Mouse (Mus musculus) stomach, postnatal 0 days (tissue): Measurements from ENCODE around the gene Ugt1a8. TPM values are rescaled to one million over a fixed set of nuclear protein-coding genes. Genes with fewer than 3 reads are reported as not detected.

ENCODE experiments used
- ATAC-seq: fragments of 200-750 bp; cut with Nextera tagmentation; 2 replicates; pipeline ENCODE4 v1.8.0; 2017; ENCODE audit not compliant: low FRiP score, low TSS enrichment
- DNase-seq: peaks from one replicate; pipeline ENCODE4 v3.0.0-alpha.2; 2016; ENCODE audit warnings: low spot score
- H3K27ac ChIP-seq: fragments of 300-500 bp; sonication (generic); replicated peaks from 2 replicates; pipeline ENCODE4 v1.5.1; 2014; ENCODE audit warnings: mild to moderate bottlenecking, control low read depth
- H3K27me3 ChIP-seq: fragments of 300-500 bp; sonication (generic); 2 replicates; pipeline ENCODE4 v1.6.1; 2014; ENCODE audit warnings: low read length; ENCODE audit not compliant: control insufficient read depth, insufficient read depth
- H3K36me3 ChIP-seq: fragments of 300-500 bp; sonication (generic); 2 replicates; pipeline ENCODE4 v1.6.1; 2014; ENCODE audit warnings: low read length, mixed read lengths; ENCODE audit not compliant: control insufficient read depth, insufficient read depth
- H3K4me1 ChIP-seq: fragments of 300-500 bp; sonication (generic); replicated peaks from 2 replicates; pipeline ENCODE4 v1.6.1; 2014; ENCODE audit warnings: antibody characterized with exemption; ENCODE audit not compliant: control insufficient read depth, insufficient read depth
- H3K4me2 ChIP-seq: fragments of 300-500 bp; sonication (generic); replicated peaks from 2 replicates; pipeline ENCODE4 v1.6.1; 2014; ENCODE audit warnings: low read depth, mild to moderate bottlenecking, control low read depth, moderate library complexity
- H3K4me3 ChIP-seq: fragments of 300-500 bp; sonication (generic); 2 replicates; pipeline ENCODE4 v1.5.1; 2014; ENCODE audit warnings: low read depth, low read length, control low read depth
- H3K9ac ChIP-seq: fragments of 300-500 bp; sonication (generic); 2 replicates; pipeline ENCODE4 v1.6.1; 2014; ENCODE audit warnings: mild to moderate bottlenecking, low read length, control low read depth, mixed read lengths
- H3K9me3 ChIP-seq: fragments of 300-500 bp; sonication (generic); 2 replicates; pipeline ENCODE4 v1.6.1; 2016; ENCODE audit warnings: low read length; ENCODE audit not compliant: control insufficient read depth
- CTCF ChIP-seq: IDR thresholded peaks from 2 replicates; pipeline ENCODE4 v1.5.1; 2016; ENCODE audit warnings: antibody characterized with exemption, low read depth, mild to moderate bottlenecking, moderate library complexity
- EP300 ChIP-seq: optimal IDR thresholded peaks from 2 replicates; pipeline ENCODE3; 2016; ENCODE audit warnings: antibody characterized with exemption
- WGBS: fragments of 180-500 bp; shearing (Covaris S2); extraction: QIAGEN DNeasy Blood & Tissue Kit; methylation state at CpG from one replicate; pipeline ENCODE4 v1.1.7; 2014; 5-methylcytosine and 5-hydroxymethylcytosine counted together
- polyA plus RNA-seq: library from polyadenylated mRNA; unstranded; fragments of >200 nt; fragmentation: Nextera tagmentation; extraction: Ambion mirVana; gene quantifications from 2 replicates; pipeline ENCODE4 v1.2.1, GENCODE M21; 2015

Ugt1a8 gene
- polyA plus RNA-seq, 1 experiment from 2014 or later = not detected

DNA sequence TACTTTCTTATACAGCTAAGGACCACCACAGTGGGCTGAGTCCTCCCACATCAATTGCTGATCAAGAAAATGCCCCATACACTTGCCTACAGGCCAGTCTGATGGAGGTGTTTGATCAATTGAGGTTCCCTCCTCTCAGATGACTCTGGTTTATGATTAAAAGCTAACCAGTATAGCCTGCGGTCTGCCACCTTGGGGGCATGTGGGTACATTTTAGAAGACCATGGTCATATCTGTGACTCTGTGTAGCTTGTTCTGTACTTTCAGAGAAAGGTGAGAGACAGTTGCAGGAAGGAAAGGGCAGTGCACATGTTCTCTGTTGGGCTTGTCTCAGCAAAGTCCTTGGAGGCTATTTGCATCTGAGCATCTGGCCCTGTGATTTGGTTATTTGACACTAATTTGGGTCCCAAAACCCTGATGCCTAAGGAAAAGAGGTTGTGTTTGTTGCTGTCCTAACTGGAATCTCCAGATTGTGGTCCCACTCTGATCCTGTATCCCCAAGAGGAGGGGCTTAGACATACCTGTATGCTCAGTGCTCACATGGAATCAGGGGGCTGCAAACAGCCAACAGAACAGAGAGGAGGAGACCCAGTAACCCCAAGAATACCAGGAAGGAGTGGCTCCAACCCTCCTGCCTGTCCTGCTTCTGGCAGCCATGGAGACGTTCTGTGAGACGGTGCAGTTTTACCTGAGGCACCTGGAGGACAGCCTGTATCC, 145.2 kb downstream of the Ugt1a8 start:
- ATAC-seq (no peak), DNase-seq (peak; percentile 30)
- H3K4me3 ChIP-seq = no peak overlapping the region
- no peak overlapping the region for H3K27ac ChIP-seq
- TF ChIP-seq EP300 (no peak), CTCF (no peak)
- H3K4me1 ChIP-seq = no peaks in the 10 kb centered on the region
- H3K36me3 ChIP-seq = no peaks in the 10 kb centered on the region
- H3K4me2 ChIP-seq = no peak overlapping the region
- peaks cover 51% of the 10 kb centered on the region for H3K9me3 ChIP-seq
- WGBS = 54% methylated on average over 3 of the region's 3 CpGs
- no peaks in the 10 kb centered on the region for H3K27me3 ChIP-seq
- no peak overlapping the region for H3K9ac ChIP-seq

GRCm38 (mm10) chr1:88233421-88234247, 146.0 kb downstream of the Ugt1a8 start:
- no peak overlapping the region for H3K27ac ChIP-seq
- no peaks in the 10 kb centered on the region for H3K36me3 ChIP-seq
- H3K9me3 ChIP-seq = peaks cover 59% of the 10 kb centered on the region
- TF ChIP-seq CTCF = no peak
- DNase-seq (peak; percentile 28), ATAC-seq (no peak)
- no peak overlapping the region for H3K4me3 ChIP-seq
- 65% methylated on average over 14 of the region's 14 CpGs for WGBS
- H3K4me1 ChIP-seq = no peaks in the 10 kb centered on the region
- no peak overlapping the region for H3K9ac ChIP-seq
- H3K4me2 ChIP-seq = no peak overlapping the region
- no peaks in the 10 kb centered on the region for H3K27me3 ChIP-seq

DNA sequence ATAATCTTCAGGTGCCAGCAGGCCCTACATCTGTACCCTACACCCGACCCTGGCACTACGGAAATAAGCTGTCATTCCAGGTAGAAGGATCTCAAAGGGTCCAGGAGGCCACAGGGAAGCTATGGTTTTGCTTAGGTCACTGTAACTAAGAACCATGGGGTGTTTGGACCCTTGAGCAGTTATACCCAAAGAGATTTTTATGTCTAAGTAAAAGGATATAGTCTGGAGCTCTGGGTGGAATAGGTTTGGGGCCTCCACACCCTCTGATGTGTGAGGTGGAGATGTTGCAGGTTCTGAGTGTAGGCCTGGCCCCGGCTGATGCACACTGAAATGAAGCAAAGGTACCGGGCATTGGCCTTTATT, 146.6 kb downstream of the Ugt1a8 start:
- ATAC-seq = no peak

DNA sequence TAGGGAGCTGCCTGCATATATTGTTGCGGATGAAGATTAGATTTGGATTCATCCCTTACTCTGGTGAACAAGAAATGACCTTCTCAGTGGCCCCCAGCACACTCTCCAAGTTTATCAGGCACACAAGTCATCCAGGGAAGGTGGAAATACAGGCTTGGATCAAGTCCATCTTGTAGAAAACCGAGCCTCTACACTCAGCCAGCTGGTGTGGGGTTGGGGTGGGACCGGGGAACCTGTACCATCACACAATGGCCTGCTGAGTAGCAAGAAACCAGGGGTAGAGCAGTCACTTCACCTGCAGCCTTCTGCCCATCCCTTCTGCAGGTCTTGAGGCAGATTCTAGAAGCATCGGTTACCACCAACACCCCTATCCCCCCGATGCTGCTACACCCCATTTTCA, 147.0 kb downstream of the Ugt1a8 start:
- peaks cover 64% of the 10 kb centered on the region for H3K9me3 ChIP-seq
- no peaks in the 10 kb centered on the region for H3K36me3 ChIP-seq
- no peak overlapping the region for H3K27ac ChIP-seq
- ATAC-seq = no peak
- TF ChIP-seq CTCF = no peak
- TF ChIP-seq EP300 = no peak
- DNase-seq = no peak
- H3K9ac ChIP-seq = no peak overlapping the region
- no peak overlapping the region for H3K4me3 ChIP-seq
- H3K4me2 ChIP-seq = no peak overlapping the region
- no peaks in the 10 kb centered on the region for H3K4me1 ChIP-seq
- H3K27me3 ChIP-seq = no peaks in the 10 kb centered on the region; the same call in 1 of the 2 replicates
- 40% methylated on average over 5 of the region's 5 CpGs for WGBS

More for the DNA sequence above, 146.6 kb downstream of the Ugt1a8 start:
- no peak for DNase-seq
- H3K4me1 ChIP-seq = no peaks in the 10 kb centered on the region
- H3K9ac ChIP-seq = no peak overlapping the region
- WGBS = 59% methylated on average over 4 of the region's 4 CpGs
- H3K36me3 ChIP-seq = no peaks in the 10 kb centered on the region
- no peak overlapping the region for H3K27ac ChIP-seq
- H3K4me2 ChIP-seq = no peak overlapping the region
- peaks cover 64% of the 10 kb centered on the region for H3K9me3 ChIP-seq
- H3K27me3 ChIP-seq = no peaks in the 10 kb centered on the region; the same call in 1 of the 2 replicates
- no peak overlapping the region for H3K4me3 ChIP-seq
- no peak for TF ChIP-seq EP300
- no peak for TF ChIP-seq CTCF

DNA sequence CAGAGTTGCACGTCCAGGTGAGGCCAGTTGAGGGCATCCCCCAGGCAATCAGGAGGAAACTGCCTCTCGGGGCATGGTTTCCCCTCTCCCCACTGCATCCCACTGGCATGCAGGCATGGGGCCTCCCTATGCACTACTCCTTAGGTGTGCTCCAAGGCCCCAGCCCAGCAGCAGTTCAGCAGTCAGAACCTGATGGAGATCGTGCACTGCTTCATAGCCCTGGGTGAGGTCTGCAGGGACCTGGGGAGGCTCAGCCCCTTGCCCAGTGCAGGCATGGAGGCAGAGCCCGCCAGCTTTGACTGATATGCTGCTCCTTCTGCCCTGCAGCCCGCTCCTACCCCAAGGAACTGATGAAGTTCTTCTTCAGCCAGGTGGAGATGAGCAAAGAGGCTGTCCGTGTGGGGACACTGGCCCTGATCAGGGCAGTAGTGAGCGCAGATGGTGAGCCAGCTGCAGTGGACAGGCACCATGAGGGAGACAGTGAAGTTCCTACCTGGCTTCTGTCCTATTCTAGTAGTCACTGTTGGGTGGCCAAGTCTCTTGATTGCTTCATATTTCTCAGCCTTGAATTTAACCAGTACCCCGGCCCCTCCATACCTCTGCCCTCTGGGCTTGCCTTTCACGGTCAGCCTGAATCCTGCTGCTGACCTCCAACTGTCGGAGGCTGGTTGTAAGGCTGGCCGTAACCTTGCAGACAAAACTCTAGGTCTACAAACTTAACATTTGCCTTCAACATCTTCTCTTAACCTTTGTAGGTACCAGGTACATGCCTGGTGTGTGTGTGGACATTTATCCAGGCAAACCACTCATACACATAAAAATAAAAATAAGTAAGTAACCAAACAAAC, 147.7 kb downstream of the Ugt1a8 start:
- Histone ChIP-seq H3K27me3 (no peaks in the 10 kb centered on the region; the same call in 1 of the 2 replicates), H3K9ac (no peak overlapping the region), H3K4me3 (no peak overlapping the region), H3K4me2 (no peak overlapping the region), H3K27ac (no peak overlapping the region), H3K4me1 (no peaks in the 10 kb centered on the region), H3K9me3 (peaks cover 66% of the 10 kb centered on the region), H3K36me3 (no peaks in the 10 kb centered on the region)
- DNase-seq (no peak), ATAC-seq (no peak)
- TF ChIP-seq CTCF (no peak), EP300 (no peak)
- WGBS = 60% methylated on average over 11 of the region's 11 CpGs
